Mouse (Mus musculus) MEL (cell line): ENCODE measurements around the gene Ncf1.

Experiments
- CTCF ChIP-seq, 3 experiments: IDR thresholded peaks in 2 of 3; conservative IDR thresholded peaks in 1 of 3; 2 replicates each; pipeline ENCODE4 v1.5.1; 2011 to 2012; ENCODE audit warnings: low read length in 3 of 3, low read depth in 2 of 3, mild to moderate bottlenecking in 2 of 3, improper control_type of control experiment in 1 of 3, inconsistent platforms in 1 of 3, mixed read lengths in 1 of 3, moderate library complexity in 1 of 3; ENCODE audit not compliant: control insufficient read depth in 1 of 3, insufficient read depth in 1 of 3, poor library complexity in 1 of 3, severe bottlenecking in 1 of 3
- GABPA ChIP-seq: IDR thresholded peaks from 2 replicates; pipeline ENCODE4 v1.6.1; 2012; ENCODE audit warnings: low read depth, mild to moderate bottlenecking, inconsistent platforms, low read length, improper control_type of control experiment, moderate library complexity
- NELFE ChIP-seq: IDR thresholded peaks from 2 replicates; pipeline ENCODE4 v1.6.1; 2011; ENCODE audit warnings: low read depth, low read length, improper control_type of control experiment
- POLR2A ChIP-seq, 2 experiments: IDR thresholded peaks; 2 replicates each; pipeline ENCODE4 v1.6.1; 2011 to 2012; ENCODE audit warnings: low read length in 2 of 2, mild to moderate bottlenecking in 2 of 2, control low read depth in 1 of 2, improper control_type of control experiment in 1 of 2, low read depth in 1 of 2, moderate library complexity in 1 of 2; ENCODE audit not compliant: control insufficient read depth in 1 of 2, insufficient read depth in 1 of 2, poor library complexity in 1 of 2
- USF2 ChIP-seq, 2 experiments: IDR thresholded peaks; 2 replicates each; pipeline ENCODE4 v1.6.1; 2011 to 2012; ENCODE audit warnings: improper control_type of control experiment in 2 of 2, low read length in 2 of 2, borderline replicate concordance in 1 of 2, inconsistent platforms in 1 of 2, low read depth in 1 of 2, mild to moderate bottlenecking in 1 of 2; ENCODE audit not compliant: insufficient read depth in 1 of 2

GRCm38 (mm10) chr5:134235111-134235510 lies 5.7 kb upstream of the Ncf1 start:
- TF ChIP-seq CTCF (IDR thresholded peaks at IDR 0.05 in 2 of 3, conservative IDR thresholded peaks at IDR 0.05 in 1 of 3; ENCODE audit: control insufficient read depth in 1 of 3, insufficient read depth in 1 of 3, low read depth in 2 of 3, low read length in 3 of 3, poor library complexity in 1 of 3, severe bottlenecking in 1 of 3) (no peak), POLR2A (IDR thresholded peaks at IDR 0.05; ENCODE audit: control insufficient read depth in 1 of 2, insufficient read depth in 1 of 2, low read depth in 1 of 2, low read length in 2 of 2, poor library complexity in 1 of 2) (no peak), GABPA (no peak), USF2 (IDR thresholded peaks at IDR 0.05; ENCODE audit: borderline replicate concordance in 1 of 2, insufficient read depth in 1 of 2, low read depth in 1 of 2, low read length in 2 of 2) (no peak), NELFE (no peak)
